Mouse (Mus musculus) CH12.LX (cell line): ENCODE measurements at regions not wholly inside any gene's neighbourhood (a gene's known extent, or its start where the extent isn't known, plus 50 kb on each side); places are given as distances from the start of the nearest gene placed in this dataset.

Source experiments
- DNase-seq: peaks from one replicate; pipeline ENCODE4 v3.0.0-alpha.2; 2013; ENCODE audit errors: extremely low read depth
- H3K27ac ChIP-seq: 2 replicates; pipeline ENCODE4 v1.5.1; 2012; ENCODE audit warnings: low read depth, mild to moderate bottlenecking, control low read depth, moderate library complexity; ENCODE audit not compliant: insufficient read depth
- H3K27me3 ChIP-seq: replicated peaks from 2 replicates; pipeline ENCODE3; 2012; ENCODE audit warnings: inconsistent platforms
- H3K36me3 ChIP-seq, 2 experiments: replicated peaks in 1 of 2; 2 replicates each; pipeline versions ENCODE3 to v1.6.1; 2012; ENCODE audit warnings: inconsistent platforms in 1 of 2, low read length in 1 of 2, mild to moderate bottlenecking in 1 of 2, mixed read lengths in 1 of 2, moderate library complexity in 1 of 2; ENCODE audit not compliant: control insufficient read depth in 1 of 2, insufficient read depth in 1 of 2
- H3K4me1 ChIP-seq, 2 experiments: 2 replicates each; pipeline ENCODE4 v1.6.1; 2012; ENCODE audit warnings: inconsistent platforms in 1 of 2, moderate library complexity in 1 of 2; ENCODE audit not compliant: insufficient read depth in 2 of 2, control insufficient read depth in 1 of 2
- H3K4me2 ChIP-seq: 2 replicates; pipeline ENCODE4 v1.6.1; 2012; ENCODE audit warnings: low read depth, mild to moderate bottlenecking, control low read depth; ENCODE audit not compliant: poor library complexity, insufficient read depth, severe bottlenecking
- H3K4me3 ChIP-seq, 3 experiments: fragments of 150-350 bp in 1 of 3; sonication (generic) in 1 of 3; replicated peaks in 1 of 3; 2 replicates each; pipeline versions ENCODE3 to v1.5.1; 2011 to 2012; ENCODE audit warnings: low read depth in 2 of 3, low read length in 2 of 3, mild to moderate bottlenecking in 2 of 3, moderate library complexity in 2 of 3, control low read depth in 1 of 3, improper control_type of control experiment in 1 of 3, inconsistent platforms in 1 of 3, mixed read lengths in 1 of 3; ENCODE audit not compliant: poor library complexity in 1 of 3
- H3K79me2 ChIP-seq: replicated peaks from 2 replicates; pipeline ENCODE4 v1.6.1; 2012; ENCODE audit warnings: mild to moderate bottlenecking, moderate library complexity; ENCODE audit not compliant: control insufficient read depth, poor library complexity, insufficient read depth, severe bottlenecking; ENCODE audit errors: extremely low read depth
- H3K9ac ChIP-seq: 2 replicates; pipeline ENCODE4 v1.6.1; 2012; ENCODE audit warnings: low read depth, mild to moderate bottlenecking, control low read depth, moderate library complexity; ENCODE audit not compliant: insufficient read depth
- H3K9me3 ChIP-seq: replicated peaks from 2 replicates; pipeline ENCODE3; 2012; ENCODE audit warnings: low read length, inconsistent platforms, mixed read lengths
- CHD1 ChIP-seq: IDR thresholded peaks from 2 replicates; pipeline ENCODE4 v1.6.1; 2012; ENCODE audit warnings: low read depth, low read length, improper control_type of control experiment, inconsistent platforms
- CHD2 ChIP-seq: IDR thresholded peaks from 2 replicates; pipeline ENCODE4 v1.6.1; 2011; ENCODE audit warnings: low read length, improper control_type of control experiment
- CTCF ChIP-seq, 2 experiments: IDR thresholded peaks in 1 of 2; conservative IDR thresholded peaks in 1 of 2; 2 replicates each; pipeline ENCODE4 v1.5.1; 2011 to 2012; ENCODE audit warnings: low read depth in 2 of 2, low read length in 2 of 2, improper control_type of control experiment in 1 of 2, inconsistent platforms in 1 of 2, mild to moderate bottlenecking in 1 of 2, moderate library complexity in 1 of 2
- ELF1 ChIP-seq: IDR thresholded peaks from 2 replicates; pipeline ENCODE4 v1.6.1; 2014; ENCODE audit warnings: low read depth, mild to moderate bottlenecking, inconsistent platforms, low read length, improper control_type of control experiment
- EP300 ChIP-seq: IDR thresholded peaks from 2 replicates; pipeline ENCODE4 v1.6.1; 2011; ENCODE audit warnings: low read length, improper control_type of control experiment
- ETS1 ChIP-seq: conservative IDR thresholded peaks from 2 replicates; pipeline ENCODE4 v1.6.1; 2012; ENCODE audit warnings: low read depth, mild to moderate bottlenecking, inconsistent platforms, low read length, improper control_type of control experiment, moderate library complexity
- HCFC1 ChIP-seq: IDR thresholded peaks from 2 replicates; pipeline ENCODE4 v1.6.1; 2012; ENCODE audit warnings: low read depth, mild to moderate bottlenecking, inconsistent platforms, low read length, improper control_type of control experiment
- IRF4 ChIP-seq: IDR thresholded peaks from 2 replicates; pipeline ENCODE4 v1.6.1; 2014; ENCODE audit warnings: low read depth, mild to moderate bottlenecking, inconsistent platforms, low read length, improper control_type of control experiment
- KAT2A ChIP-seq: IDR thresholded peaks from 2 replicates; pipeline ENCODE4 v1.6.1; 2012; ENCODE audit warnings: low read length, improper control_type of control experiment, inconsistent platforms; ENCODE audit not compliant: insufficient replicate concordance
- MAX ChIP-seq: IDR thresholded peaks from 2 replicates; pipeline ENCODE4 v1.6.1; 2011; ENCODE audit warnings: low read length, improper control_type of control experiment
- MAZ ChIP-seq: IDR thresholded peaks from 2 replicates; pipeline ENCODE4 v1.6.1; 2012; ENCODE audit warnings: low read depth, mild to moderate bottlenecking, inconsistent platforms, low read length, improper control_type of control experiment, moderate library complexity
- MXI1 ChIP-seq: IDR thresholded peaks from 2 replicates; pipeline ENCODE4 v1.6.1; 2011; ENCODE audit warnings: mild to moderate bottlenecking, low read depth, low read length, improper control_type of control experiment
- PAX5 ChIP-seq: IDR thresholded peaks from 2 replicates; pipeline ENCODE4 v1.6.1; 2012; ENCODE audit warnings: low read length, inconsistent platforms, mixed read lengths
- POLR2A ChIP-seq: IDR thresholded peaks from 2 replicates; pipeline ENCODE4 v1.6.1; 2011; ENCODE audit warnings: low read depth, mild to moderate bottlenecking, improper control_type of control experiment, low read length
- POLR2AphosphoS2 ChIP-seq: IDR thresholded peaks from 2 replicates; pipeline ENCODE4 v1.6.1; 2011; ENCODE audit warnings: low read depth, low read length, improper control_type of control experiment
- RAD21 ChIP-seq: IDR thresholded peaks from 2 replicates; pipeline ENCODE4 v1.6.1; 2011; ENCODE audit warnings: low read depth, mild to moderate bottlenecking, low read length, improper control_type of control experiment, moderate library complexity
- RCOR1 ChIP-seq: conservative IDR thresholded peaks from 2 replicates; pipeline ENCODE4 v1.6.1; 2012; ENCODE audit warnings: low read depth, mild to moderate bottlenecking, inconsistent platforms, low read length, improper control_type of control experiment
- TCF12 ChIP-seq: IDR thresholded peaks from 2 replicates; pipeline ENCODE4 v1.6.1; 2014; ENCODE audit warnings: low read depth, mild to moderate bottlenecking, inconsistent platforms, low read length, improper control_type of control experiment
- UBTF ChIP-seq: IDR thresholded peaks from 2 replicates; pipeline ENCODE4 v1.6.1; 2012; ENCODE audit warnings: low read depth, mild to moderate bottlenecking, inconsistent platforms, low read length, improper control_type of control experiment, moderate library complexity
- USF2 ChIP-seq: conservative IDR thresholded peaks from 2 replicates; pipeline ENCODE4 v1.6.1; 2011; ENCODE audit warnings: low read depth, low read length, improper control_type of control experiment
- ZKSCAN1 ChIP-seq: IDR thresholded peaks from 2 replicates; pipeline ENCODE4 v1.6.1; 2012; ENCODE audit warnings: low read depth, inconsistent platforms, low read length, improper control_type of control experiment, borderline replicate concordance
- ZMIZ1 ChIP-seq: IDR thresholded peaks from 2 replicates; pipeline ENCODE4 v1.6.1; 2012; ENCODE audit warnings: low read depth, mild to moderate bottlenecking, inconsistent platforms, low read length, improper control_type of control experiment
- dilution Hi-C: fragments of 300-500 bp; cut with MboI; formaldehyde crosslinking; loops from 2 replicates; pipeline ENCODE4 v1.14.3; 2020; ENCODE audit warnings: low sequenced_read_pairs; ENCODE audit not compliant: extremely low pct_unique_long_range_greater_than_20kb, extremely low pct_ligation_motif_present
- in situ Hi-C: fragments of 300-500 bp; cut with MboI; formaldehyde crosslinking; loops from 3 replicates; pipeline ENCODE4 v1.14.3; 2019; ENCODE audit warnings: low sequenced_read_pairs, low pct_ligation_motif_present, low pct_unique_long_range_greater_than_20kb, mixed read lengths

DNA sequence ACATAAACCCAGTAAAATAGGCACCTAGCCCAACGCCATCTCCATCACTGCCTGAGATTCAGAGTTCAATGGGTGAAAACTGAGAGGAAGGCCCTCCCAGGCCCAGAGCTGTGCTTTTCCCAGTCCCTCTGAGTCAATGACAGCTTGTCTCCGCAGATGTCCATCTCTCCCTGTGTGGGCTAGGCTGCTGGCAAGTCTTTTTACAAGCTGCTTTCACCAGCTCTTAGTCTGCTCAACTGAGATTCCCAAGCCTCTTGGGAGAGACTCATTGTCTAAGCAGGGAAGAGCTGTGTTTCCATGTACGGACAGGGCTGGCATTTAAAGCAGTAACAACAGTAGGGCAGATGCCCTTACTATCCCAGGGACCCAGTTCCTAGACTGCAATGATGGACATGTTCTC, 585.5 kb upstream of the Gm19410 start:
- peaks cover 3 to 9% of the 10 kb centered on the region in 2 experiments; a peak in 3 of 4 replicates for H3K4me1 ChIP-seq
- H3K9me3 ChIP-seq = no peaks in the 10 kb centered on the region
- no peak overlapping the region for H3K27ac ChIP-seq
- no peak for DNase-seq
- H3K9ac ChIP-seq = no peak overlapping the region
- no peaks in the 10 kb centered on the region for H3K79me2 ChIP-seq
- no peak overlapping the region for H3K4me2 ChIP-seq
- in situ Hi-C loops (no loop called here), dilution Hi-C loops (no loop called here)
- H3K4me3 ChIP-seq = no peak overlapping the region
- H3K27me3 ChIP-seq = no peaks in the 10 kb centered on the region
- TF ChIP-seq EP300 = no peak
- no peak for TF ChIP-seq TCF12
- TF ChIP-seq MAZ = no peak
- TF ChIP-seq POLR2AphosphoS2 = no peak
- TF ChIP-seq UBTF = no peak
- TF ChIP-seq ZMIZ1 = no peak
- no peak for TF ChIP-seq RCOR1
- no peak for TF ChIP-seq MXI1
- TF ChIP-seq RAD21 = no peak
- TF ChIP-seq USF2 = no peak
- TF ChIP-seq POLR2A = no peak
- no peak for TF ChIP-seq IRF4
- no peak for TF ChIP-seq ELF1
- no peaks in the 10 kb centered on the region for H3K36me3 ChIP-seq

- Histone ChIP-seq H3K36me3 (no peaks in the 10 kb centered on the region), H3K4me3 (no peak overlapping the region), H3K79me2 (no peaks in the 10 kb centered on the region), H3K4me2 (no peak overlapping the region), H3K27me3 (no peaks in the 10 kb centered on the region), H3K9ac (no peak overlapping the region), H3K27ac (no peak overlapping the region)
- DNase-seq = no peak
- in situ Hi-C loops = no loop called here
- TF ChIP-seq CHD2 = no peak
- TF ChIP-seq, all 38 proteins: peak for 0
- no peaks in the 10 kb centered on the region for H3K9me3 ChIP-seq
- H3K4me1 ChIP-seq = peaks cover 3 to 9% of the 10 kb centered on the region in 2 experiments; a peak in 3 of 4 replicates
- dilution Hi-C loops = no loop called here
Observed at GRCm38 (mm10) chr8:35182141-35182540, 583.4 kb upstream of the Gm19410 start.

DNA sequence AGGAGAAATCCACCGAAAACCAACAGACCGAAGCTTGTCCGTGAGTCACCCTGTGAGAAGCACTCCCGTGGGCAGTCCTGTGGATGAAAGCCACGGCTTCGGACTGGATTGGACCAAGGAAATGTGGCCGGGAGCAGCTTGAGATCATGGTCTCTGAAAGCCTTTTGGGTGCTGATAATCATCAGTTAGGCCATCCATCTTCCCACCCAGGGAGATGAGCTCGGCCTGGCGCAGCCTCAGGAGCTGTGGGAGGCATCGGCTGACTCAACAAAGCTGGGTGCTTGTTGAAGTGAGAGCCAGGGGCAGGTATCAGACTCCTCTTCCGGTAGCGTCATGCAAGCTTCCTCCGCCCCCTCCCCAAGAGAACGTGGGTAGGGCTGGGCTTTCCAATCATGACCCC, 582.2 kb upstream of the Gm19410 start:
- no peak overlapping the region for H3K9ac ChIP-seq
- dilution Hi-C loops (no loop called here), in situ Hi-C loops (no loop called here)
- DNase-seq = no peak
- H3K9me3 ChIP-seq = no peaks in the 10 kb centered on the region
- no peaks in the 10 kb centered on the region for H3K36me3 ChIP-seq
- TF ChIP-seq HCFC1 (no peak), CHD2 (no peak), PAX5 (no peak), ELF1 (no peak), KAT2A (no peak), CTCF (conservative IDR thresholded peaks at IDR 0.05 in 1 of 2, IDR thresholded peaks at IDR 0.05 in 1 of 2; ENCODE audit: low read depth in 2 of 2, low read length in 2 of 2) (no peak), POLR2A (no peak), IRF4 (no peak), MXI1 (no peak), CHD1 (no peak), ETS1 (no peak), MAX (no peak), RAD21 (no peak), POLR2AphosphoS2 (no peak), UBTF (no peak), TCF12 (no peak), ZKSCAN1 (no peak)
- H3K4me2 ChIP-seq = no peak overlapping the region
- no peaks in the 10 kb centered on the region for H3K79me2 ChIP-seq
- H3K27ac ChIP-seq = no peak overlapping the region
- H3K4me1 ChIP-seq = peaks cover 3 to 5% of the 10 kb centered on the region in 2 experiments; a peak in 3 of 4 replicates
- H3K4me3 ChIP-seq = no peak overlapping the region
- no peaks in the 10 kb centered on the region for H3K27me3 ChIP-seq
